Mouse (Mus musculus): ENCODE measurements at regions not wholly inside any gene's neighbourhood (a gene's known extent, or its start where the extent isn't known, plus 50 kb on each side); places are given as distances from the start of the nearest gene placed in this dataset.

DNA sequence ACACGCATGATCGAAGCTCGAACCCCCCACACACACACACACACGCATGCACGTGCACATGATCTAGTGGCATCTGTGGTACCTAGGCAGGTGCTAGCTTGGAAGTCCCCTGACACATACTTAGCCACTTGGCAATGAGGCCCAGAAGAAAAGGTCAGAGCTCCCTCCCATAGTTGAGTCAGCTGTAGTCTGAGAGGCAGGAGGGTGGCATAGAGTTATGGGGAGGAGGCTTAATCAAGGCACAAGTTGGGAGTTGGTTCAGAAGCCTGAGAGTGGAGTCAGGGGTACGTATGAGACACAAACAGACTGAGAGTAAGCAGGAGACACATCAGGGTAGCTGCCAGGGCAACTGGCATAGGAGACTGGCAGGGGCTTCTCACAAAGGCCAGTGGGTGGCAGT is 103.0 kb upstream of the Mvb12b start:
- no peak for TF ChIP-seq CTCF (IDR thresholded peaks at IDR 0.05; ENCODE audit: control insufficient read depth, insufficient read depth, low read length)
- no peak for TF ChIP-seq POLR2A (IDR thresholded peaks at IDR 0.05; ENCODE audit: borderline replicate concordance, control insufficient read depth, low read depth, low read length)

All from bone marrow, adult 2 months (tissue).